Mouse (Mus musculus) midbrain, embryonic 10.5 days (tissue): Measurements from ENCODE around the gene Stac. TPM values are rescaled to one million over a fixed set of nuclear protein-coding genes. Genes with fewer than 3 reads are reported as not detected.
A peak's percentile ranks its signal among the peaks of the same experiment; 100 is the strongest.

ENCODE experiments used
- DNase-seq: peaks from one replicate; pipeline ENCODE4 v3.0.0-alpha.2; 2017; ENCODE audit warnings: low spot score
- H3K27ac ChIP-seq: fragments of 300-500 bp; sonication (generic); replicated peaks from 2 replicates; pipeline ENCODE4 v1.5.1; 2016; ENCODE audit warnings: mild to moderate bottlenecking
- H3K27me3 ChIP-seq: fragments of 300-500 bp; sonication (generic); 2 replicates; pipeline ENCODE4 v1.6.1; 2016; ENCODE audit warnings: low read depth, mild to moderate bottlenecking; ENCODE audit not compliant: poor library complexity, severe bottlenecking
- H3K36me3 ChIP-seq: fragments of 300-500 bp; sonication (generic); 2 replicates; pipeline ENCODE4 v1.6.1; 2016; ENCODE audit warnings: mild to moderate bottlenecking, moderate library complexity
- H3K4me1 ChIP-seq: fragments of 300-500 bp; sonication (generic); 2 replicates; pipeline ENCODE4 v1.6.1; 2016
- H3K4me3 ChIP-seq: fragments of 300-500 bp; sonication (generic); 2 replicates; pipeline ENCODE4 v1.5.1; 2016; ENCODE audit warnings: mild to moderate bottlenecking, moderate library complexity
- H3K9me3 ChIP-seq: fragments of 300-500 bp; sonication (generic); replicated peaks from 2 replicates; pipeline ENCODE4 v1.6.1; 2016; ENCODE audit warnings: mild to moderate bottlenecking
- WGBS: fragments of 180-500 bp; shearing (Covaris S2); methylation state at CpG from one replicate; pipeline ENCODE4 v1.1.7; 2016; 5-methylcytosine and 5-hydroxymethylcytosine counted together
- polyA plus RNA-seq: library from polyadenylated mRNA; unstranded; fragments of >200 nt; fragmentation: Nextera tagmentation; extraction: Ambion mirVana; gene quantifications from 2 replicates; pipeline ENCODE4 v1.2.1, GENCODE M21; 2016

The Stac gene
- polyA plus RNA-seq, 1 experiment from 2014 or later, result 0.27 TPM

GRCm38 (mm10) chr9:111575889-111576288 lies 114.3 kb downstream of the Stac start:
- Histone ChIP-seq H3K4me3 (no peak overlapping the region), H3K27ac (no peak overlapping the region), H3K27me3 (no peaks in the 10 kb centered on the region), H3K4me1 (no peaks in the 10 kb centered on the region), H3K9me3 (no peaks in the 10 kb centered on the region), H3K36me3 (no peaks in the 10 kb centered on the region)
- no peak for DNase-seq
- WGBS, result 35% methylated on average over 4 of the region's 4 CpGs

- no peak for DNase-seq
- no peak overlapping the region for H3K27ac ChIP-seq
- no peaks in the 10 kb centered on the region for H3K9me3 ChIP-seq
- H3K36me3 ChIP-seq, result no peaks in the 10 kb centered on the region
- WGBS, result 91% methylated on average over 5 of the region's 5 CpGs
- no peaks in the 10 kb centered on the region for H3K4me1 ChIP-seq
- no peaks in the 10 kb centered on the region for H3K27me3 ChIP-seq
- H3K4me3 ChIP-seq, result no peak overlapping the region
Measured at GRCm38 (mm10) chr9:111573836-111574235, 116.3 kb downstream of the Stac start.

GRCm38 (mm10) chr9:111571619-111572018 lies 118.5 kb downstream of the Stac start:
- WGBS, result 84% methylated on average over 5 of the region's 5 CpGs
- Histone ChIP-seq H3K4me3 (no peak overlapping the region), H3K27me3 (no peaks in the 10 kb centered on the region), H3K36me3 (no peaks in the 10 kb centered on the region), H3K4me1 (no peaks in the 10 kb centered on the region), H3K27ac (no peak overlapping the region), H3K9me3 (no peaks in the 10 kb centered on the region)
- DNase-seq, result no peak

GRCm38 (mm10) chr9:111564176-111564575 lies 126.0 kb downstream of the Stac start:
- Histone ChIP-seq H3K4me1 (no peaks in the 10 kb centered on the region), H3K9me3 (no peaks in the 10 kb centered on the region), H3K27me3 (no peaks in the 10 kb centered on the region), H3K4me3 (no peak overlapping the region), H3K36me3 (no peaks in the 10 kb centered on the region), H3K27ac (no peak overlapping the region)
- 90% methylated on average over 6 of the region's 6 CpGs for WGBS
- no peak for DNase-seq

- no peak for DNase-seq
- Histone ChIP-seq H3K27ac (no peak overlapping the region), H3K9me3 (no peaks in the 10 kb centered on the region), H3K4me1 (no peaks in the 10 kb centered on the region), H3K4me3 (no peak overlapping the region), H3K27me3 (no peaks in the 10 kb centered on the region), H3K36me3 (no peaks in the 10 kb centered on the region)
- 88% methylated on average over 7 of the region's 7 CpGs for WGBS
Measured at GRCm38 (mm10) chr9:111563226-111563625, 126.9 kb downstream of the Stac start.

- H3K4me1 ChIP-seq, result no peaks in the 10 kb centered on the region
- no peak overlapping the region; the same call in 1 of the 2 replicates for H3K27ac ChIP-seq
- H3K4me3 ChIP-seq, result no peak overlapping the region
- H3K36me3 ChIP-seq, result no peaks in the 10 kb centered on the region
- H3K9me3 ChIP-seq, result no peaks in the 10 kb centered on the region
- 73% methylated on average over 19 of the region's 19 CpGs for WGBS
- no peak for DNase-seq
- no peaks in the 10 kb centered on the region for H3K27me3 ChIP-seq
Measured at GRCm38 (mm10) chr9:111562217-111562988, 127.7 kb downstream of the Stac start.

GRCm38 (mm10) chr9:111556699-111557098 lies 133.4 kb downstream of the Stac start:
- Histone ChIP-seq H3K9me3 (no peaks in the 10 kb centered on the region), H3K27ac (no peak overlapping the region), H3K36me3 (no peaks in the 10 kb centered on the region), H3K4me1 (no peaks in the 10 kb centered on the region), H3K27me3 (no peaks in the 10 kb centered on the region), H3K4me3 (no peak overlapping the region)
- DNase-seq, result no peak
- WGBS, result 84% methylated on average over 3 of the region's 3 CpGs

- H3K27ac ChIP-seq, result no peak overlapping the region
- no peaks in the 10 kb centered on the region for H3K27me3 ChIP-seq
- no peak for DNase-seq
- H3K9me3 ChIP-seq, result no peaks in the 10 kb centered on the region
- H3K36me3 ChIP-seq, result no peaks in the 10 kb centered on the region
- WGBS, result 78% methylated on average over 3 of the region's 3 CpGs
- no peak overlapping the region for H3K4me3 ChIP-seq
- H3K4me1 ChIP-seq, result no peaks in the 10 kb centered on the region
Measured at GRCm38 (mm10) chr9:111552865-111553264, 137.3 kb downstream of the Stac start.

GRCm38 (mm10) chr9:111551461-111552190 lies 138.5 kb downstream of the Stac start:
- Histone ChIP-seq H3K4me1 (no peaks in the 10 kb centered on the region), H3K9me3 (no peaks in the 10 kb centered on the region), H3K27ac (no peak overlapping the region), H3K4me3 (no peak overlapping the region), H3K36me3 (no peaks in the 10 kb centered on the region), H3K27me3 (no peaks in the 10 kb centered on the region)
- DNase-seq, result peak; percentile 29
- WGBS, result 61% methylated on average over 15 of the region's 15 CpGs

GRCm38 (mm10) chr9:111550963-111551321 lies 139.2 kb downstream of the Stac start:
- no peak overlapping the region for H3K4me3 ChIP-seq
- no peak overlapping the region for H3K27ac ChIP-seq
- H3K27me3 ChIP-seq, result no peaks in the 10 kb centered on the region
- H3K9me3 ChIP-seq, result no peaks in the 10 kb centered on the region
- DNase-seq, result no peak
- H3K36me3 ChIP-seq, result no peaks in the 10 kb centered on the region
- 84% methylated on average over 8 of the region's 8 CpGs for WGBS
- no peaks in the 10 kb centered on the region for H3K4me1 ChIP-seq

- no peaks in the 10 kb centered on the region for H3K36me3 ChIP-seq
- DNase-seq, result no peak
- H3K27ac ChIP-seq, result no peak overlapping the region
- no peak overlapping the region for H3K4me3 ChIP-seq
- WGBS, result 85% methylated on average over 21 of the region's 21 CpGs
- no peaks in the 10 kb centered on the region for H3K27me3 ChIP-seq
- H3K9me3 ChIP-seq, result no peaks in the 10 kb centered on the region
- no peaks in the 10 kb centered on the region for H3K4me1 ChIP-seq
Measured at GRCm38 (mm10) chr9:111550281-111550962, 139.7 kb downstream of the Stac start.

GRCm38 (mm10) chr9:111542663-111543062 lies 147.5 kb downstream of the Stac start:
- DNase-seq, result no peak
- Histone ChIP-seq H3K27ac (no peak overlapping the region), H3K4me1 (0 out of 2 replicates have a peak, but pooled peaks cover 4% of the 10 kb centered on the region), H3K4me3 (no peak overlapping the region), H3K27me3 (no peaks in the 10 kb centered on the region), H3K36me3 (no peaks in the 10 kb centered on the region), H3K9me3 (0 out of 2 replicates have a peak, but pooled peaks cover 3% of the 10 kb centered on the region)
- 82% methylated on average over 6 of the region's 6 CpGs for WGBS
